Mouse (Mus musculus) 3134 (cell line): Measurements from ENCODE around the gene Capza2.

Source experiments
- DNase-seq: peaks from one replicate; pipeline ENCODE4 v3.0.0-alpha.2; 2011; ENCODE audit warnings: low spot score; ENCODE audit not compliant: insufficient read length; ENCODE audit errors: extremely low read depth

Gene Capza2

DNA sequence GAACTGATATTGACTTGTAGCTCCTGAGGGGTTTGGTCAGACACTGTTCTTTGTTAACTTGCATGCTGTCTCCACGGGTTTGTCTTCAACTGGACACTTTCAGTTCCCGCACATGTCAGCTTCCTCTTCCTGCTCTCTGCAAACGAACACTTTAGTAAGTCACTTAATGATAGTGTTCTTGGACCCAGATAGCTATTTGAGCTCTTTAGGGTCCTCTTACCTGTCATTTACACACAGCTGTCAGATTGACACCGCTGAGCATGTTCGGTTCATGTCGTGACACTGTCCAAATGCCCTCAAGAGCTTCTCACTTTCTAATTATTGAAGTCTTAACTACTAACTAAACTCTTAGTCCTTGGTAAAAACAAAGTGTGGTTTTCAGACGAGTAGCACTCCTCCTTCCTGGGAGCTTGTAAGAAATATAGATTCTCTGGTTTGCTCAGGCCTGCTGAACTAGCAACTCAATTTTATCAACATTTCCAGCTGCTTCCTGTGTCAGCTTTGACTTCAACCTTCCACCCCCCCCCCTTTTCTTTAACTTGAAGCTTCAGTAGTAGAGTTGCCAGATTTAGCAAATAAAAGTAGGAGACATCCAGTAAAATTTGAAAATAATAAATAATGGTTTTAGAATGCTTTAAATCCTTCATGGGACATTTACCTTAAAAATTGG lies at the start of gene Capza2:
Capza2 (plus strand) TSS at position 620 of the 670 bp plus-strand sequence.
- no peak for DNase-seq

- peak; percentile 50 for DNase-seq
These were observed 46.7 kb upstream of the Capza2 start for GRCm38 (mm10) chr6:17589049-17589952.

DNA sequence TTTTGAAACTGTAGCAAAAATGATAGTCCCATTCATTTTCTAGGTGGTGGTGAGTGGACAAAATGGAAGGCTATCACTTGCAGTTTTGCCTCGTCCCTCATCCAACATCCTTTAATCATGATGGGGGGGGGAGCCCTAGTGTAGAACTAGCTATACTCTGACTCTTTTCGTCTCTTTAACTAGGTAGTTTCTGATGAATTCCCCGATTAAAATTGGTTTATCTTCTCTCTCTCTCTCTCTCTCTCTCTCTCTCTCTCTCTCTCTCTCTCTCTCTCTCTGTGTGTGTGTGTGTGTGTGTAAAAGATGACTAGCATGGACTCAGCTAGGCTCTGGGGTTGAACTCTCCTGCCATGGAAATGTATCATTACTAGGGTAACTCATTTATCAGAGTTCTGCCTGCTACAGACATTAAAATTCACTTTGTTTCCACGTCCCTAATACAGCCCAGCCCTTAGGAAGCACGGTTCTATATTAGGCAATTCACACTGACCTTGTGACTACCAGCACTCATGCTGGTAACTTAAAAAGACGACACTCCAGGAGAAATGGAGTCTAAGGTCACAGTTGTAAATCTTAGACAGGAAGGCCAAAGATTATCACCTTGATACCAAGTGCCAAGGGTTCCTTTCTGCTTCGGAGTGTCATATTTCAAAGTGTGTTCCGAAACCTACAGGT lies 45.9 kb upstream of the Capza2 start:
- DNase-seq, result no peak

GRCm38 (mm10) chr6:17593971-17594370 lies 42.1 kb upstream of the Capza2 start:
- peak; percentile 68 for DNase-seq

DNA sequence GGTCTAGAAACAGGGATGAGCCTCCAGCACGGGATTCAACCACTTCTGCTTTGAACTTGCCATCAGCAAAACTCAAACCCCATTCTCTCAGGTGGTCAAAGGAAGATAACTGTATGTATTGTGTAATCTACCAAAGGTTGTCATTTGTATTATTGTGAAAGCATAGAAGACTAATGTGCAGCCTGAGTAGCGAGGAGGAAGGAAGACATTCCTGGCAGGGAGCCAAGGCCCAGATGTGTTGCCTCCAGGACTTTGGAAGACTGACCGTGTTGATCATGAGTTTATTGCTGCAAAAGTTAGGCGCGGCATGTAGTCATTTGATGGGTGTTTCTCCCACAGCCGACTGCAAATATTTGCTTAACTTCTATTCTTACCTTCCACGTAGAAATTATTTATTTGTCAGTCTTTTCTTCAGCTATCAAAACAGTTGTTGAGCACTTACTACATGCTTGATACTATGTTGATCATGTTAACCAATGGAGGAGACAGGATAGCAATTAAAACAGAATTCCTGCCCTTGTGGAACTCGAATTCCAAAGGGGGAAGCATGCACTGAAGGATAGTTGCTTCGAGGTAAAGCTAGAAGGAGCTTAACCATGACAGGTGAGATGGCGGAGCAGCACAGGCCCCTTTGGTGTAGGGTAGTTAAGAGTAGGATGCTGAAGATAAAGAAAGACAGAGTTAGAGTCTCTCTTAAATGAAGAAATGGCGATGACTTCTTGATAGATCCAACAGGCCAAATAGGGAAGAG lies 40.1 kb upstream of the Capza2 start:
- DNase-seq, result no peak

DNA sequence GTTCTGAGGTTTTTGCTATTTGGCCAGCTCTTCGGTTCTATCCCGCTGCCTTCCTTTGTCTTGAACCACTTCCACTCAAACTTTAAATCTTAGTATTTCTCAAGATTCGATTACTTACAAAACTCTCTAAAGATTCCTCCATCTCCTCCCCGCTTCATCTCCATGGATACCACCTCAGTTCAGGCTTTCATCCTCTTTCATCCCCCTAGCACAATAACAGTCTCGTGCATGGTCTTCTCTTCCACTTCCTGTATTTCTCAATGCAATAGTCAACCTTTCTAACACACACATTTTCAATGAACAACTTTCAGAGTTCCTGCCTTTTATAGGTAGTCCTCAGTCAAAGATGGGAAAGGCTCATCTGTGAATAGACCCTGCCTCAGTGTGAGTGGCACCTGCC lies 36.7 kb upstream of the Capza2 start:
- DNase-seq, result no peak

DNA sequence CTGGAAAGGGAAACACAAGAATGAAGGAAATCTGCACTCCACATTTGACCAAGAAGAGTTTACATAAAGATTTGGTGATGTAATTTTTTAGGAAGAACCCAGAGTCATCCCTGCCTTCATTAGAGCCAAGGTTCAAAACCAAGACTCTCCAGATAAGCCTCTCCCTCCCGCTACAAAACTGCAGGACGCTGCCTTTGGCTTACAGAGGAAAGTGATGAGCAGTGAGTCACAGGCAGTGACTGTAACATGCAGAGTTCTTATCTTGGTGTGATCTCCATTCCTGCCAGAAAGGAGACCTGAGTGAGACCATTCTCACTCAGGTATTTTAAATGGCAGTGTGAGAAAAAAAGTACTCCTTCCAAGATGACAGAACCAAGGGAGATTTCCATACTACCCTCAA lies 34.5 kb upstream of the Capza2 start:
- no peak for DNase-seq

DNA sequence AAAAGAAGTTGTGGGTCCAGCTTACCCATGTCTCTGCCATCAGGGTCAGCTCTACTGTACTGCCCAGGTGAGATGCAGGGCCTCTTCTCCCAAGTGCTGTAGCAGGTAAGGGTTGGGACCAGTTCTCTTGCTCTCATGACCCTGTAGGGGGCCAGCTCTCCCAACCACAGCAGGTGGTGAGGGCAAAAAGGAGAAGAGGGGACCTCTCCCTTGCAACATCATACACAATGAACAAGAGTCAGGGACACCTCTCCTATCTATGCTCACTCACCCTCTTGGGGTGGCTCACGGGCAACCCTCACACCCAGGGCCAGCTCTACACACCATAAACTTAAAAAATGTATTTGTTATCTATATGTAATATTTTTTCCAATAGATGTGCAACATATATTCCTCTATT lies 29.1 kb upstream of the Capza2 start:
- DNase-seq, result no peak

DNA sequence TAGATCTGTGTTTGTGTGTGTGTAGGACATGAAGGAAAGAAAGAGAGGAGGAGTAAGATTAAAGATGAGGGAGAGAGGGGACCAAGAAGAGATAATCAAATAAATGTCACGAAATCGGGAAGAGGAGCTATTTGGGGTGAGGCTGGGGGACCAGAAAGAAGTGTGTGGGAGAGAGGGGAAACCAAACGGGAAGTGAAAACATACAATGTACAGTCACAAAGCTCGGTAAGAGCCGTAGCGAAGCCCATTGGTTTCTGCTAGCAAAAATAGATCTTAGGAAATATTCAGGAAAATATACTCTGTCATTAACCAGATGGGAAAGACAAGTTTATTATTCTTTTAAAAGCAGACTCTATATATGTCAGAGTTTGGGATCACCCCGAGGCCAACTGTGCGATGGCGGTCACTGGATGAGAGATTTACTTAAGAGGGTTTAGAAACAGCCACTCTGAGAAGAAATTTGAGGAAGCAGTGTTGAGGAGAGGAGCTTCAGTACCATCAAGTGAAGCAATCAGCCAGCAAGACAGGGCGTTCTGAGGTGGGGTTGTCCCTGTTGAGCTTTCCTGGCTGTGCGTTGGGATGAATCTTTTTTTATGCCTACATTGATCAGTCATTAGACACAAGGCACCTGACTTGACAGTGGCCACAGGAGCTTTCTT lies 24.6 kb upstream of the Capza2 start:
- DNase-seq, result no peak

- no peak for DNase-seq
These were observed 23.4 kb upstream of the Capza2 start for GRCm38 (mm10) chr6:17612652-17613051.

- DNase-seq, result no peak
These were observed 15.2 kb upstream of the Capza2 start for GRCm38 (mm10) chr6:17620823-17621222.

DNA sequence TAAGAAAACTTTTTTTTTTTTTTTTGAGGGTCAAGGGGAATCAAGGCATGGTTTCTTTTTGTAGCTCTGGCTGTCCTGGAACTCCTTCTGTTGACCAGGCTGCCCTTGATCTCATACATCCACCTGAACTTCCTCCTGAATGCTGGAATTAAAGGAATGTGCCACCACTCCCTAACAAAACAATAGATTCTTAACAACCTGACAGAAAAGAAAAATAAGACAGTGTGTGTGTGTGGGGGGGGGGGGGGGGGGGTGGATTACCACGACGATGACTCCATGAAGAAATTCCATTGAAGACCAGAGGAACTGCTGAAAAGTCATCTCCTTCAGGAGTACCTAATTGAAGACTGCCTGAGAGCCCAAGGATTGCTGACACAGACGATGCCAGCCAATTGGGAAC lies 14.6 kb upstream of the Capza2 start:
- no peak for DNase-seq

DNA sequence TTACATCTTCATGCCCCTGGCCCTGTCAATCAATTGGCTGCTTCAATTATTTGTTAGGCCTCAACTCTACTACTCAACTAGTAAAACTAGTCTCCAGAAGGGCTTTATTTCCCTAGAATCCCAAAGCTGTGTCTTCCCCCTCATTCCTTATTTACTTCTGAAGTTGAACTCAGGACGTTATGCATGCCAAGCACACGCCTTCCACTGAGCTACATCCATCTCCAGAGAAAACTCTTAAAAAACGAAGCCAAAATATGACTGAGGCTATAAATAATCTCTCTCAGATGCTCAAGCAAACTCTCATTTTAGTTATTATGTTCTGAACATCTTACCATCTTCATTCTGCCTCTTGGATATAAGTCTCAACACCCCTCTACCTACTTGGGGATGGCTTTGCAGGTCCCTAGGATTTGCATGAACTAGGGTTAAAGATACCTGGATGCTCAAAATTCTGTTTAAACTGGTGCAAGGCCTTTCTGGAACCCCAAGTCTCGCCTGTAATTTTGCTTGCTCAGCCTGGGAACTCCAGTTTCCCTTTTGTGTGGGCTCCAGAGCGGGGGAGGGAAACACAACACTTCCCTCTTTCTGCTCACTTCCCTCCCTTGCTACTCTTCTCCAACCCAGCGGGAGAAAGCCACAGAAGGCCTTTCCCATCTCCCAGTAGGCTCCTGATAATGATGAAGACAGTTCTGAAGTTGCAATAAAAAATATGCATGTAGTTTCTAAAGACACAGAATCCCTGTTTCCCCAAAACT lies 7.2 kb upstream of the Capza2 start:
- no peak for DNase-seq

GRCm38 (mm10) chr6:17629756-17630155 lies 6.3 kb upstream of the Capza2 start:
- DNase-seq, result no peak

DNA sequence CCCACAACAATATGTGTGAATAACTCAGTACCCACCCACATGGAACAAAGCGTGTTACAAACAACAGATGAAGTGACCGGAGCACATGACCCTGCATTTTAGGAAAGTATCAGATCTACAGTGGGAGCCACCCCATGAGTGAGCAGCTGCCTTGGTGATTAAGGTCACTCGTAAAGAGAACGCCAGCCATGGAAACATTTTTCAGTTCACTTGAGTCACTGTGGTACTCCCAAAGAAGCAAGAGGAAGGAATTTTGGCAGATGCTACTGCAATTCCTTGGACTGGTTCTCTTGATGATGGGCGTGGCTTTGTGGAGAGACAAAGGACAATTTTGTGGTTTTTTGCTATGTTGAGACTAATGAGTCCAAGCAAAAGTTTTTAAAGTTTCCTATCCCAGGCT lies 4.4 kb upstream of the Capza2 start:
- DNase-seq, result peak; percentile 65

DNA sequence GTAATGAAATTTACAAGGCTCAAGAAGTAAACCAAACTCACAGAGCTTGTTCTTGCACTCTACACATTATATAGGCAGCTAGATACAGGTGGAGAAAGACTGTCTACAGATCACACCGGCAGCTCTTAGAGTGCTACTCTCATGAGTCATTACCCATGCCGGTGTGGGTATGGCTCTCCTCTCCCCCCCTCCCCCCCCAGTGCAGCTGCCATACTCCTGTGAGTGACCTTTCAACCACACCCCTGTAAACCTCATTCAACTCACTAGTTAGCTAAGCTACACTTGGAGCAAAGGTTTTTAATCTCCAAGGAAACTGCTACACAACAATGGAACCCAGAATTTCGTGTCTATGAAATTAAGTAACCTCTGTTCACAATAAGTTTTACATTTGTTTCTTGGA lies 2.2 kb upstream of the Capza2 start:
- peak; percentile 37 for DNase-seq

DNA sequence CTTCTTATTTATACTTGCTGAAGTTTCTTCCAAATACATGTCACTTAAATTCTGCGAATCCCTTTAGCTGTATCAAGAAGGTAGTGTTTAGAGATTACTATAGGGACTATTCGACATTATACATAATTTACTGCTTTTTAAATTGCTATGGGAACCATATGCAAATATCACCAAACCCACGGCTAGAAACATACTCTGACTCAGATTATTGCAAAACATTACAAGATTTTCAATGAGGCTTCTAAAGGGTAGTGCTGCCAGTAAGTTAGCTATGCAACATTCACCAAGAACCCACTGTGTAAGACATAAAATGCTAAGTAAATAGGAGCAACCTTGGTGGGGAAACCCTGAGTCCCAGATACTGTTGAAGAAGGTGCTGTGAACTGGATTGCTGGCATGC lies 1.0 kb upstream of the Capza2 start:
- no peak for DNase-seq

GRCm38 (mm10) chr6:17636764-17637170 lies 733 bp downstream of the Capza2 start:
- DNase-seq, result peak; percentile 93
